Mouse (Mus musculus) cortical plate, adult 2 months (tissue): ENCODE measurements around the gene Thrb.

ENCODE experiments used
- CTCF ChIP-seq: fragments of 200-500 bp; IDR thresholded peaks from 2 replicates; pipeline ENCODE4 v1.5.1; 2011; ENCODE audit warnings: mild to moderate bottlenecking, control low read depth, low read length; ENCODE audit not compliant: insufficient read depth; ENCODE audit errors: extremely low read depth
- POLR2A ChIP-seq: fragments of 200-500 bp; IDR thresholded peaks from 2 replicates; pipeline ENCODE4 v1.6.1; 2011; ENCODE audit warnings: mild to moderate bottlenecking, low read length, control low read depth; ENCODE audit not compliant: insufficient read depth; ENCODE audit errors: extremely low read depth

GRCm38 (mm10) chr14:17845871-17846270 is 185.8 kb downstream of the Thrb start:
- no peak for TF ChIP-seq POLR2A
- no peak for TF ChIP-seq CTCF
